In genomic region chr8:94385506-94386213, GRCm38 (mm10) we compare ENCODE assay signal across 8 mouse cellular contexts. TPM values are rescaled to one million over a fixed set of nuclear protein-coding genes. Genes with fewer than 3 reads are reported as not detected.
DNase-seq lines count a peak whose midpoint lies in the region; ATAC-seq and TF ChIP-seq lines count a peak whose summit lies in the region.

No protein-coding gene starts in this region.

- H3K9me3 ChIP-seq in megakaryocyte, embryonic 14.5 days = no peaks in the 10 kb centered on the region
- H3K9me3 ChIP-seq in kidney, postnatal 0 days (replicated peaks; ENCODE audit: low read length) = no peaks in the 10 kb centered on the region

- DNase-seq in cerebellum, postnatal 10 days = no peak
- no peak for DNase-seq in kidney, postnatal 0 days (ENCODE audit: low spot score)
- peak; percentile 22 for DNase-seq in skeletal muscle tissue, adult 2 months (ENCODE audit: low read depth, low spot score)
- no peak for DNase-seq in right cerebral cortex, adult 18-20 months
- DNase-seq in left cerebral cortex, postnatal 10 days (ENCODE audit: extremely low spot score in 1 of 2, low spot score in 2 of 2) = no peak

- 18% methylated on average over 20 of the region's 20 CpGs for WGBS in kidney, postnatal 0 days

- H3K36me3 ChIP-seq in megakaryocyte, embryonic 14.5 days (replicated peaks; ENCODE audit: low read length) = peaks cover 26% of the 10 kb centered on the region
- peaks cover 15% of the 10 kb centered on the region for H3K36me3 ChIP-seq in kidney, postnatal 0 days (ENCODE audit: insufficient read depth, low read length)

- H3K27me3 ChIP-seq in megakaryocyte, embryonic 14.5 days (replicated peaks) = no peaks in the 10 kb centered on the region
- H3K27me3 ChIP-seq in kidney, postnatal 0 days (ENCODE audit: insufficient read depth, low read length) = no peaks in the 10 kb centered on the region

- ATAC-seq in cerebellum, adult (ENCODE audit: insufficient number of reproducible peaks, low FRiP score, low TSS enrichment) = peak; percentile 50; the same call in 1 of the 2 replicates
- no peak for ATAC-seq in megakaryocyte, adult 5-6 weeks (ENCODE audit: poor library complexity, severe bottlenecking)
- ATAC-seq in kidney, postnatal 0 days (replicated peaks; ENCODE audit: low FRiP score, low read depth) = no peak

- peak overlapping the region; percentile 84 for H3K27ac ChIP-seq in kidney, postnatal 0 days

- H3K4me2 ChIP-seq in kidney, postnatal 0 days (ENCODE audit: low read length) = peak overlapping the region; percentile 94

- TF ChIP-seq CTCF in kidney, postnatal 0 days (IDR thresholded peaks at IDR 0.05; ENCODE audit: low read depth) = no peak

- H3K9ac ChIP-seq in kidney, postnatal 0 days (ENCODE audit: low read depth, low read length) = peak overlapping the region; percentile 89

- H3K4me3 ChIP-seq in megakaryocyte, embryonic 14.5 days (replicated peaks) = peak overlapping the region; percentile 93
- H3K4me3 ChIP-seq in kidney, postnatal 0 days (replicated peaks; ENCODE audit: low read depth, low read length) = peak overlapping the region; percentile 89

- intact Hi-C loops in left cerebral cortex, postnatal 10 days (cut with DNase I) = loop anchor here (5.0 kb wide), 1 partner anchor 43 kb away; no protein-coding TSS in a partner anchor

- peaks cover 56% of the 10 kb centered on the region for H3K4me1 ChIP-seq in megakaryocyte, embryonic 14.5 days
- H3K4me1 ChIP-seq in kidney, postnatal 0 days (replicated peaks; ENCODE audit: insufficient read depth, low read length) = peaks cover 11% of the 10 kb centered on the region; the same call in 1 of the 2 replicates

RNA-seq across cellular contexts. Expression of gene Herpud1, which starts 0.6 kb away (rescaled TPM):
- polyA plus RNA-seq in megakaryocyte, embryonic 14.5 days (2012; ENCODE audit: insufficient read depth, low replicate concordance) = 188 and 443 TPM in 2 replicates
- 71.9 and 76.0 TPM in 2 replicates for total RNA-seq in megakaryocyte, adult 5-6 weeks (2015)
- total RNA-seq in megakaryocyte, adult 5-6 weeks (2017) = 79.4 and 80.9 TPM in 2 replicates
- 95.8 and 100 TPM in 2 replicates for polyA plus RNA-seq in kidney, postnatal 0 days (2015; fragmentation: Nextera tagmentation; extraction: Ambion mirVana)
- total RNA-seq in left cerebral cortex, postnatal 10 days (2021) = 10 to 100 TPM; 41.5 to 44.3 TPM

RNA-seq across cellular contexts. Expression of gene Nlrc5, which starts 48.5 kb away (rescaled TPM):
- 0.21 and 3.4 TPM in 2 replicates for polyA plus RNA-seq in megakaryocyte, embryonic 14.5 days (2012; ENCODE audit: insufficient read depth, low replicate concordance)
- total RNA-seq in megakaryocyte, adult 5-6 weeks (2015) = 29.2 and 32.2 TPM in 2 replicates
- total RNA-seq in megakaryocyte, adult 5-6 weeks (2017) = 27.4 and 28.2 TPM in 2 replicates
- 0.23 and 0.28 TPM in 2 replicates for polyA plus RNA-seq in kidney, postnatal 0 days (2015; fragmentation: Nextera tagmentation; extraction: Ambion mirVana)
- under 1 TPM; 0.61 to 0.77 TPM for total RNA-seq in left cerebral cortex, postnatal 10 days (2021)

RNA-seq across cellular contexts. Expression of gene Slc12a3, which starts 56.7 kb away (rescaled TPM):
- not detected in 2 replicates for polyA plus RNA-seq in megakaryocyte, embryonic 14.5 days (2012; ENCODE audit: insufficient read depth, low replicate concordance)
- 0.25 and 0.34 TPM in 2 replicates for total RNA-seq in megakaryocyte, adult 5-6 weeks (2015)
- 0.16 TPM in 1 of 2 replicates, not detected in the other for total RNA-seq in megakaryocyte, adult 5-6 weeks (2017)
- 44.6 and 45.6 TPM in 2 replicates for polyA plus RNA-seq in kidney, postnatal 0 days (2015; fragmentation: Nextera tagmentation; extraction: Ambion mirVana)
- total RNA-seq in left cerebral cortex, postnatal 10 days (2021) = under 1 TPM; 0.30 to 0.62 TPM

Comparison
In these comparisons a context has a peak if more than half of its experiments do, and no peak if none do; other contexts are left out.
1. RNA of gene Nlrc5, which starts 48.5 kb away (total RNA-seq): 27.4 to 32.2 TPM in megakaryocyte, adult 5-6 weeks; 0.61 to 0.77 TPM in left cerebral cortex, postnatal 10 days; every median in the first group is over 10 times any median in the second.